Mouse (Mus musculus) cortical plate, adult 2 months (tissue): Measurements from ENCODE around the gene Tmem214.

Source experiments
- CTCF ChIP-seq: fragments of 200-500 bp; IDR thresholded peaks from 2 replicates; pipeline ENCODE4 v1.5.1; 2011; ENCODE audit warnings: mild to moderate bottlenecking, control low read depth, low read length; ENCODE audit not compliant: insufficient read depth; ENCODE audit errors: extremely low read depth
- POLR2A ChIP-seq: fragments of 200-500 bp; IDR thresholded peaks from 2 replicates; pipeline ENCODE4 v1.6.1; 2011; ENCODE audit warnings: mild to moderate bottlenecking, low read length, control low read depth; ENCODE audit not compliant: insufficient read depth; ENCODE audit errors: extremely low read depth

DNA sequence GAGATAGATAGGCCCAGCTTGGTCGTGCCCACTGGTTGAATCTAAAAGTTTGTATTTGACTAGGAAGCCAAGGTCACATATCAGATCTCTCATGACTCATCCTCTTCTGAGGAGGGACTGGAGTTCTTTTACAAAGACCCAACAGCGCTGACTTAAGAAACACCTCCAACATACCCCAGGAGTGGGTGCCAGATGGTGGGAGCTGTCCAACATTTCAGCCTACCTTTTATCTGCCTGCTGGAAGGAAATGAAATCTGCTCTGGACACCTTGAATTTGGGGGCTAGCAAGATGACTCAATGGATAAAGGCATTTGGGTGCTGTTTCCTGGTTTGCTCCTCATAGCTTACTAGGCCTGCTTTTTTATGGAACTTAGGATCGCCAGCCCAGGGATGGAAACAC, 25.9 kb upstream of the Tmem214 start:
- TF ChIP-seq POLR2A: no peak
- no peak for TF ChIP-seq CTCF
